Mouse (Mus musculus) hindlimb bud, embryonic 11.5 days (tissue): ENCODE results near the gene Akap6.
"Not testable (repeated sequence)": the region's sequence is repeated elsewhere in the genome, so short reads cannot be mapped to it uniquely, and the experiment has no call there.

ENCODE experiments used
- DNase-seq: peaks from one replicate; pipeline ENCODE4 v3.0.0-alpha.2; 2012; ENCODE audit warnings: low read depth, low spot score; ENCODE audit errors: extremely low spot score

Akap6 gene

DNA sequence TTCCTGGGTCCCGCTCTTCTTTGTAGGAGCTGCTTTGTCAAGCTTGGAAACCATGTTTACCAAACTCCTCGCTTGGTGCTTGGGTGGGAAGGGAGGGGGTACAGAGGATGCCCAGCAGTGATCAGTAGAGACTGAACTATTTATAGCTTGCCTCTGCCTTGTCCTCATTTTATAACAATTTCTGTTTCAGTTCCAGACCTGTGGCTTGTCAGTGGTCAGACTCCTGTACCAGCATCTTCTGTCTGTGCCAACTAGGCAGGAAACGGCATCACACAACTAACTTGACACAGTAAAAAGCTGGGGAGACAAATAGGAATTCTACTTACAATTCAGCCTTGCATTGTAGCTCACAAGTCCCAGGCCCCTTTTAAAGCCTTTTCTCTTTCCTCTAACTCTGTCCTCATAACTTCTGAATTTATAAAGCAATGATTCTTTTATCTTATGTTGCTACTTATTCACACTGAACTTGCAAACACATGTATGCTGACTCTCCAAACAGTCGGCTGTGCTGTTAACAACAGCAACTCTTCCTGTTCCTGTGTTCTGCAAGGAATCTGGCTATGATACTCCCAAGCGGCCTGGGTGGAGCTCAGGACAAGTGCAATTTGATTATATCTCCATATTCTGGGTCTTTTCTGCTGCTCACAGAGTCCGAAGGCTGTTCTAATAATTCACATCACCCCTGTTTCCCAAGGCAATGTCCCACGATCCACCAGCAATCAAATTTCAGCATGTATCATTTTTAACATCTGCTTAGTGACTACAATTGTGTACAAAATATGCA, 12.9 kb downstream of the Akap6 start:
- no peak for DNase-seq

DNA sequence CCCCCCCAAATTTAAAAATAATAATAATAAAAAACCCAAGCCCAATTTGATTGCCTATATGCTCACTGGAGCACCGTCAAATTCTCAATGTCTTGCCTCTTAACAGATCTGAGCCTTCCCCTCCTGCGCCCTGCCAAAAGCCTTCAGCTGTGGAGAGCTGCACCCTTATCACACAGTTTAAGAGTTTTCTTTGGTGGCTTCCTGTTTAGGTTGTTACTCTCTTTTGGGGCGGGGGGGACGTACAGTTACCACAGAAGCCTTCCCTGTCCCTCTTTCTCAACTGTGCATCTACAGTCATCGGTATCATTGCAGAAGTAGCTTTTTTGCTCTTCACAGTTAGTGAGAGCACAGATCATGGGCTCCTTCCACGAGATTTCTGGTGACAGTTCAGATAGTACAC, 19.2 kb downstream of the Akap6 start:
- no peak for DNase-seq

DNA sequence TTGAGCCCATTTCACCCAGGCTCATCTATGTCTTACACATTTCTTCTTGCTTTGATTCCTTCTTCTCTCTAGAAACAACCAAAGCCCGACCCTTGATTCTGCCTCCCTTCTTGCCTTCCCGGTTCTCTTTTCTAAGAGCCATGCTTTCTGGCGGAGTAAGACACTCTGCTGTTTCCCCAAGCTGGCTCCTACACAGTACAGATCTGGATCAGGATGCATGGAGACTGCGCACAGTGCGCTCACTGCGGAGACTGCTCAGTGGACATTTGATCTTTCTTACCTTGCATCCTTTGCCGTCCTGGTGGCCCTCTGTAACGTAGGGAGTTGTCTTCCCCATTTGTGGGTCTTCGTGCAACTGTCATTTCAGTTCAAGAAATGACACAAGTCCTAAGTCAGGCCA, 20.0 kb downstream of the Akap6 start:
- DNase-seq = no peak

DNA sequence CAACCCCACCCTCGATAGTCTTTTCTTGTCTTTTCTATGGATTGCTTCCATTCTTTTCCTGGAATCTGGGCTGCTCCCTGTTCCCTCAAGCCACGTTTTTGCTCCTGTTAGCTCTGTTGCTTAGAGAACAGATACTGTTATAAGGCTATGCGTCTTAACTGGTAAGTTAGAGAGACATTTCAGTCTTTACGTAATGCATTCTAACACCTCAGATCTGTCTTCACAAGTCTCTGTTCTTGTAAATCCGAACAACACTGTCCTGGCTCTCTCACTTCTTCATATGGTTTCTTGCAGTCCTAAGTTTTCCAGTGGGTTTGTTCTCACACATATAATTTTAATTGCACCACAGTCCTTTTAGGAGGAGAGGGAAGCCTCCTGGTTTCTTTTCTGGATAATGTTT, 20.5 kb downstream of the Akap6 start:
- DNase-seq = no peak

DNA sequence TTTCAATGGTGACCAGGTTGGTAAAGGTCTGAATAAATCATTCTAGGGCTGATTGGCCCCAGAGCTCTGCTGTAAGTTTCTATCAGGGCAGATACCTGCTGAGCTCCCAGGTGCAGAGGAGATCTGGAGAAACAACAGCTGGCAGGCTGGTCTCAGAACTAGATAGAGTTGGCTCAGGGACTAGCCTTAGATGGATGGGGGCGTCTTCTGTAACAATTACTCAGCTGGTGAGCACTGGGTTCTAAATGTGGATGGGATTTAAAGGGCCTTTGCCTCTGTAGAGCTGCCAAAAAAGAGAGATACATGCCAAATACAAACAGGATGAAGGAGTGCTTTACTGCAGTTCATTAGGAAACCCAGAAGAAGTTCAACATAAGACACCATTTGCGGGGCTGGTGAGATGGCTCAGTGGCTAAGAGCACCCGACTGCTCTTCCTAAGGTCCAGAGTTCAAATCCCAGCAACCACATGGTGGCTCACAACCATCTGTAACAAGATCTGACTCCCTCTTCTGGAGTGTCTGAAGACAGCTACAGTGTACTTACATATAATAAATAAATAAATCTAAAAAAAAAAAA, 24.9 kb downstream of the Akap6 start:
- not testable (repeated sequence) for DNase-seq

DNA sequence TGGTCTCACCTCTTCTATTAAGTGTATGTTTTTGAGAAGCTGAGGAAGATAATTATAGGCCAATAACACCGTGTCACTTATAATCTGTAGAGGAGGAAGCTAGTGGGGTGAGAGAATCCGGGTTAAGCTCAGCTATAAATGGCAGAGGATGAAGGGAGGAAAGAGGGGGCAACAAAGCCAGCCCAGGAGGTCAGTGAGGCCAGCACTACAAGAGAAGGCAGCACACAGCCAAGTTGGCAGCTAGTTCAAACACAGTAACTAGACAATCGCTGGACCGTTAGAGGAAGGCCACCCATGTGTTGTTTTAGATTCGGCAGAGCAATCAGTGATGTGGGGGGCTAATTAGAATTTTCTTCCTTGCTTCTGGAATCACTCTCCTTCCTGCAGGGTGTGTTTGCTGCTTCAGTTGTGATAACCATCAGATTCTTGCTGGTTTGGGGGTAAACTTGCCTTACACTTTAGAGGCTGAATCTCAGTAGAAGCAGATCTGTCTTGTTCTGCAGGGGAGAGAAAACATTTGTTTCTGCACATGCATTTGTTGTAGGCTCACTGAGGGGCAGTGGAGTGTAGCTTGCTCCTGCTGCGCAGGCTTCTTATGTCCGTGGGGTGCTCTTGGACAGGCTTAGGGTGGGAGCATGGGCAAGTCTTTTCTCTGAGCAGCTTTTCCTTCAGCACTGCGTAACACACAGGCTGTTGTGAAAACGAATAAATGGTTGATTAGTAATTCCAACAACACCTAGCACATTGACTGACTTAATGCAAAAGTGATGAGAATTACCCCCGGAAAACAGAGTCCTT, 27.4 kb downstream of the Akap6 start:
- no peak for DNase-seq

DNA sequence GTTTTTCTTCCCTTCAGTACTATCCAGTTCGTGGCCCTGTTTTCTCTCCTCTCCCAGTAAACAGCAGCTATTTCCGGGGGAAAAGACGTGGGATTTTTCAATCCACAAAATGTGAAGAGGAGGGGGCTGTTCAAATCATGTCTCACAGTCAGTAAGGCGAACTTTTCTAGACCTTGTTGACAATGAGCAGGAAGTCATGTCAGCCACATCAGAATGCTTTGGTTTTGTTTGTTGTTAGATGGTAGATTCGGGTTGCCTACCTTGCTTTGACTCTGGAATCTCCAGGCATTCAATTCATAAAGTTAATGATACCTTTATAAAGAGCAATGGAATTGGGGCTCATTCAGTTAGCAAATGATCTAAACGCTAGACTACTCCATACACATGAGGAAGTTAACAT, 30.2 kb downstream of the Akap6 start:
- no peak for DNase-seq

DNA sequence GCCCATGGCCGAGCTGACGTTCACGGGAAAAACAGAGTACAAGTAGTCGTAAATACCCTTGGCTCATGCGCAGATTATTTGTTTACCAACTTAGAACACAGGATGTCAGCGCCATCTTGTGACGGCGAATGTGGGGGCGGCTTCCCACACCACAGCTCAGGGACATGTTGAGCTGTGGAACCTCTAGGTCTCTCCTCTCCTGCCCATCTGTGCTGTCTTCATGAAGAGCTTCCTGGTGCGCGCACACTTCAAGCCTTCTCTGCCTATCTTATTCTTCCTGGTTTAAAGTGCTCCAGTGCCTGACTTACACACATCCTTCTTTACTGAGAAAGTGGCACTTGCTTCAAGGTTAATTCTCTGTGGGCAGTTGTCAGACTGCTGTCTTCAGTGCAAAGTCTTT, 36.0 kb downstream of the Akap6 start:
- DNase-seq = not testable (repeated sequence)

DNA sequence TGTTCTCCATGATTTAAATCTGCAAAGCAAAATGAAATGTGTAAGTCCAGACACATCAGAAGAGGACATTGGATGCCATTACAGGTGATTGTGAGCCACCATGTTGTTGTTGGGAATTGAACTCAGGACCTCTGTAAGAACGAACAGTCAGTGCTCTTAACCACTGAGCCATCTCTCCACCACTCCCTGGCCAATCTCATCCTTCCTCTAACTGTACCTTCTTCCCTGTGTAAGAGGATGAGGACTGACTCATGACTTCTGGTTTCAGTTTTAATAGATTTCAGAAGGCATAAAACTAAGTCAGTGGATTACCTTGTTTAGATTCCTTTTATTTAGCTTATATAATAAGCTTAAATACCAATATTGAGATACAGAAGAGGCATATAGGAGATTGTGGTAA, 38.0 kb downstream of the Akap6 start:
- no peak for DNase-seq

DNA sequence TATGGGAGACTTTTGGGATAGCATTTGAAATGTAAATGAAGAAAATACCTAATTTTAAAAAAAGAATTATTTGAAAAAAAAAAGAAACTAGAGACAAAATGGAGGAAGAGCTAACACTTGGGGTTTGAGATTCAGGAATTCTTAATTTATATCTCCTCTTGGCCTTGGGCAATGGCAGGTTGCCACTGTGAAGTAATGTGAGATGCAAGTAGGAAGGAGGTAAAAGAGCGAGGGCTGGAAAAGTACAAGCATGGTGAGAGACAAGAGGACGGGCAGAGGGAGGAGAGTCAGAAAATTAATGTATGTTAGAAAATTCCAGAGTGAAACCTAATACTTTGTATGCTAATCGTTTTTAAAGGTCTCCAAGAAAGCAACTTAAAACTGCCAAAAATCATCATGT, 40.1 kb downstream of the Akap6 start:
- no peak for DNase-seq

DNA sequence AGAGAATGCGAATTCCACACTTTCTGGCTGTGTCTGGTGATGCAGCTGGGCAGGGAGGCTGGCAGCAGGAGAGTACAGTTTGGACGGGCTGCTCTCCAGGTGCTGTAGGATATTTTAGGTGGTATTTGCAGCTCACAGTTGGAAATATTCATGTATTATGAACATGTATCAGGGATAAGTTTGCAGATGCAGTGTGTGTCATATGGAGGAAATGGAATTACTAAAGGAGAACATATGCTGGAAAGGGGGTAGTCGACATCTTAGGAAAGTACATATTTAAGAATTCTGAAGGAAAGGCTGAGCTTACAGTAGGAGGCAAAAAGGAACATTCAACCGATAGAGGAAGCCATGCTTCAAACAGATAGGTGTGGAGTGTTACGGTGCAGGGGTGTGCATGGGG, 42.6 kb downstream of the Akap6 start:
- DNase-seq = no peak

DNA sequence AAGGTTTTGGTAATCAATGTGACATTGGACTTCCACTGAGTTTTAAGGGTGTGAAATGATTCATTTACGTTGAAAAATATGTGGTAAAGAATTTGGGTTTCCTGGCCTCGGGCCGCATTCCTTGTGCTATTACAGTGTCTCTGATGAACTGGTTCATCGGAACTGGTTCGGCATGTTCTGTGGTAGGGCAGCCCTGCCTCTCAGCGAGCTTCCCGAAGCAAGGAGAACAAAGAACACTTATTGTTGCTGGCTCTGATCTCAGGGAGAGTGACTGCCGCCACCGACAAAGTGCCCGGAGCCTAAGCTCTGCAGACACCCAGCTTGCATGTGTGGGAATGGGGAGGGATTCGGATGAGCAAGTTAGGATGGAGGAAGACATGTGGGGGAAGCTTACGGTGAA, 50.8 kb downstream of the Akap6 start:
- DNase-seq = no peak

DNA sequence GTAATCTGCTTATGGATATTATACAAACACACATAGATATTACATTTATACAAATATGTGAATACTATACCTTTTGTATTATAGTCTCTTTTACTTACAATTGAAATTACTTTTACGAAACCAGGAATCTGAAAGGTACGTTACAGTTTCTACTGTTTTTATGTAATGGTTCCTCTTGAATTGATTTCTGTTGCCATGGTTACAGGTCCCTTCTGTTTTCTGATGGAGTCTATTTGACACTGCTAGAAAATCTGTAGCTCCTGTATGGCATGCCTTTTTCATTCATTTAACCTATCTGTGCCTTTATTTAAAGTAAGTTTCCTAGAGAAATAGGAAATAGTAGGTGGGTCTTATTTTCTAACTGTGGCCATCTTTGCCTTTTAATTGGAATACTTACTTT, 56.5 kb downstream of the Akap6 start:
- DNase-seq = no peak

DNA sequence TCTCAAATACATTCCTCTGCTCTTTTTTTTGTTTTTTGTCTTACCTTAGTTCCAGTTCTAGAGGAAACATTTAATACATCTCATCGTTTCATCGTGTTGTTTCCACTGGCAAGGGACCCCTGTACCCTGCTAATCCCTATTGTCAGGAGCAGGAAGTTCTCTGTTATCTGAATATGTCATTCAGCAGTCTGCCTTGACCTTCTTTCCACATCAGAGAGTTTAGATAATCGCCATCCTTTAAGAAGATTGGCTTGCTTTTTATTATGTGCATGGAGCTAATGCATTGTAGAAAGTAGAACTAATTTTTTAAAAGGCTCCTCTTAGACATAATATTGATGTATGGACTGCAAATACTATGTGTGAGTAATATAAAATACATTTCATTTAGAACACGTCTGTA, 58.7 kb downstream of the Akap6 start:
- DNase-seq = no peak

DNA sequence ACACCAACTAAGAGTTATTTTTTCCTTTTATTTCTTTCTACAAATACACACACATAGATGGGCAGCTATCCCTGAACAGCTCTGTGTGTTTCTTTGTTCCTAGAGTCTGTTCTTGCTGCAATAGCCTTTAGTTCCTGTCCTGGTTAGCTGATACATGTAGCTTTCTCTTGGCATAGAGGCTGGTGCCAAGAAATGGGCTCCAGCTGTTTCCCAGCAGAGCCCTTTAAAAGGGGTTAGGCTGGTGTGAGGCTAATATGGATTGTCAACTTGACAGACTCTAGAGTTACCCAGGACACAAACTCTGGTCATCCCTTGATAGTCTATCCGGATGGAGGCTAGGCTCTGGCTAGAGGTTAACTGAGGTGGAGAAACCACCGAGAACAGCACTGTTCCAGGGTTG, 64.9 kb downstream of the Akap6 start:
- no peak for DNase-seq

DNA sequence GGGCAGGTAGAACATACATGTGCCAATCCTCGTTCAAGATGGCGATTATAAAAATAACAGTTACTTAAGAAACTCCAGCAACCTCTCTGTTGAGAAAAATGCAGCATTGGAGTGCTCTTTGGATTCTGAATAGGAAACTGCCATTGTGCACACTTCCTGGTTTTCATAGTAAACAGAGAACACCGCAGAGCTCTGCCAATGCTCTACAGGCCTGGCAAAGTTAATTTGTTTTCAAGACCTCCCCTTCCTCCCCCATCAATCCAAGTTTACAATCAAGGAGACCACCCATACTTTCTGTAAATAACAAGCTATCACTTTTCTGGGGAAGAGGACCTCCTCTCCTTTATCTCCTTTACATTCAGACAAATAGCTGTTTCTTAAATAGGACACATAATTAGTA, 65.6 kb downstream of the Akap6 start:
- DNase-seq = no peak

DNA sequence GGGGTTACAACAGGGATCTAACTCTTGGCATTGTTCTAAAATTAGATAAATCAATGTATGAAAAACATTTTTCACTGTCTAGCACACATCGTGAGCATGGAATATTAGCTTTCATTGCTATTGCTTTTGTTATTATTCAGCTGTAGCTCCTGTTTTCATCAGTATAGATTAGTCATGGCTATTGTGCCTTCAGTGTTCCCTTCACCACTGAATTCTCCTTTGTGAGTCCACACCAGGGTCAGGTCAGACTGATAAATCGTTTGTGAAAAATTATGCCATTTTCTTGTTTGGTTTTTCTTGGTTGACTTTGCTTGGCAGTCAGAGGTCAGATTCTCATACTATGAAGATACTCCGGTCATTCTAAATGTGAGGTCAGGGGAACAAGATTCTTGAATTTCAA, 70.4 kb downstream of the Akap6 start:
- no peak for DNase-seq

DNA sequence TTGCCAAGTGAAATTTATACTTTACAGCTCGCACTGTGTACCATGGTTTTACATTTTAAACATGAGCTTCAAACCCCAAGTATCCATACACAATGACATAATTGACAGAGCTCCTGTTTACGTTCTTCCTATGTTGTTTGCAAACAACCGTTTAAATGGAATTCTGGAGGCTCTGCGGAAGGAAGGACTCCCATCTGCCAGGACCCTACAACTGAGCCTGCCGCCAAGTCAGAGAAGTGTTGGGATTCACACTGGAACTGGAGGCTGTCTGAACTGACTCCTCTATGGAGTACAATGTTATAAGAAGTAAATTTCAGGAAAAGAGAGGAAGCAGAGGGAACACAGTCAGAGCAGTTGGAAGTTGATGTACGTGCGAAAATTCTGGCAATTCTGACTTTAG, 72.7 kb downstream of the Akap6 start:
- no peak for DNase-seq

DNA sequence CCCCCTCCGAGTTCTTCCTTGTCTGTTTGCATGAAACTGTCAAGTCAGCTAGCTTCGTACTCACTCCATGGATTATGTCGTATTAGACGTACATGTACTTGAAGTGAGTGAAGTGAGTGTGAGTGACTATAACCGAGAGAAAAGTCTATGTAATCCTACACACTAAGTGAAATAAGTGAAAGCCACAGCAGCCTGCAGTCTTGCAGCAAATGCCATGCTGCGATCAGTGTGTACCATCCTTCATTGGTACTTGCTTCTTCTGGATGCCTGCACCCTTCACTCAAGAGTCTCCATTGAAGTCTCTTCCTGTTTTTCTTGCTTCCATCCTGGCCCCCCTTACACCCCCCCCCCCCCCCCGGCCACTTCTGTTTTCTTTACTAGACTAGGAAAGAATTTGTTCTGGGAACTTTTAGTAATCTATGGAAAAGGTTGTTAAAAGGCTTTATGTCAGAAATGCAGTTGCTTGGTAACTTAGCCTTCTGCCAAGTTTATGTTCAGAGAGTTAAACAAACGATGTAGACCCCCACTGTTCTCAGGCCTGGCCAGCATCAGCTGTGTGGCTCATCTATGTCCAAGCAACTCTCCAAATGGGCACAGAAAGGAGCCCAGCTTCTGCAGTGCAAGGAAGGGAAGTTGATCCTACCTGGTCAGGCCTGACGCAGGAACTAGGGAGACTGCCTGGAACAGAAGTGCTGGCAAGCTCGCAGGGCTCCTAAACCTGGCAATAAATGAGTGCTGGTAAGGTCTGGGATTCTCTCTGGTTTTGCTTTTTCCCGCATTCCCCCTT, 73.5 kb downstream of the Akap6 start:
- DNase-seq = no peak

DNA sequence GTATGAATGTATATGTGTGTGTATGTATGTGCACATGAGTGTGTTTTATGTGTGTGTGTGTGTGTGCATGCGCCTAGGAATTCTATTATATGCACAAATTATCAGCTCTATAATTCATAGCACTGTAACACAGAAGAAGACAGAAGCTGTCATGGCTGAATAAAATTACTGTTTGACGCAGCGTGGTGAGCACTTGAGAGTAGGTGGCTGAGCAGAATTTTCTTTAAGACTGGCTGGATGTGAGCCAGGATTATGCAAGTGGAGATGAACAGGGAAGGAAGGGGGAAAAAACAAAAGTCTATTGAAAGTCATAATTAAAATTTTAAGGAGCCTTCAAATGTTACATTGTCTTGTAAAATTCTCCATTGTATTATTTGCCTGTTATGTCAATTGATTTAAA, 74.7 kb downstream of the Akap6 start:
- no peak for DNase-seq

DNA sequence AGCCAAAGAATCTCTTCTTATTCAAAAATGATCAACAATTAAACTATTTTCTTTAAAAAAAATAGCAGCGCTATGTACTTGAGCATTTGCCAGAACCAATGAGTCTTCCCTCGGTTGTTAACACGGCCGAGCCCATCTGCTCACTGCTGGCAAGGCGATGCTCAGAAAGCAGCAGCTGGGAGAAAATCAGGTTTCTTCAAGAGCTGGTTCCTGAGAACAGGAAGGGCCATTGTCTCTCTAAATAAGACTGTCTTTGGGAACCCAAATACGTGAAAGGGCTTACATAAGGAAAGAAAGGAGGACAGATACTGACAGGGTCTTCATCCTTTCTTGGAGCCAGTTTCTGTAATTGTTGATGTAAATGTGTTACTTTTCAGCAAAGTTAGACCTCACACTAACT, 75.2 kb downstream of the Akap6 start:
- DNase-seq = no peak
